9 mouse cellular contexts compared by ENCODE assay signal in genomic region chrX:73911156-73911555, GRCm38 (mm10). TPM values are rescaled to one million over a fixed set of nuclear protein-coding genes. Genes with fewer than 3 reads are reported as not detected.
A peak's percentile ranks its signal among the peaks of the same experiment; 100 is the strongest.
DNase-seq lines count a peak whose midpoint lies in the region; ATAC-seq and TF ChIP-seq lines count a peak whose summit lies in the region.
"Had no signal": no experiment of that assay in that cellular context is flagged by ENCODE, and none has a peak within 500 bp of the region (broad histone marks: within the 10 kb centered on the region; RNA-seq: fewer than 3 reads in every experiment).

No protein-coding gene starts in this region.

- 27% methylated on average over 26 of the region's 26 CpGs for WGBS in lung, embryonic 14.5 days
- 7% methylated on average over 6 of the region's 26 CpGs for WGBS in lung, postnatal 0 days
- 25% methylated on average over 17 of the region's 26 CpGs for WGBS in forebrain, embryonic 12.5 days
- WGBS in midbrain, embryonic 11.5 days = 22% methylated on average over 20 of the region's 26 CpGs

- ATAC-seq in lung, embryonic 14.5 days (ENCODE audit: insufficient read depth) = no peak
- no peak for ATAC-seq in lung, postnatal 0 days
- ATAC-seq in forebrain, embryonic 12.5 days (ENCODE audit: low FRiP score) = no peak
- no peak for ATAC-seq in midbrain, embryonic 11.5 days (ENCODE audit: low FRiP score)

- H3K4me2 ChIP-seq in lung, embryonic 14.5 days = peak overlapping the region; percentile 51
- H3K4me2 ChIP-seq in lung, postnatal 0 days (replicated peaks; ENCODE audit: low read depth, low read length) = no peak overlapping the region
- H3K4me2 ChIP-seq in forebrain, embryonic 12.5 days = peak overlapping the region; percentile 43
- H3K4me2 ChIP-seq in midbrain, embryonic 11.5 days = peak overlapping the region; percentile 30; the same call in 1 of the 2 replicates

- no peak overlapping the region for H3K9ac ChIP-seq in lung, embryonic 14.5 days
- no peak overlapping the region for H3K9ac ChIP-seq in lung, postnatal 0 days (replicated peaks; ENCODE audit: low read depth)
- no peak overlapping the region for H3K9ac ChIP-seq in forebrain, embryonic 12.5 days
- H3K9ac ChIP-seq in midbrain, embryonic 11.5 days (ENCODE audit: low read length) = no peak overlapping the region

- no peaks in the 10 kb centered on the region for H3K9me3 ChIP-seq in lung, embryonic 14.5 days (ENCODE audit: low read depth, low read length)
- H3K9me3 ChIP-seq in lung, postnatal 0 days (ENCODE audit: low read length) = no peaks in the 10 kb centered on the region
- no peaks in the 10 kb centered on the region for H3K9me3 ChIP-seq in forebrain, embryonic 12.5 days
- H3K9me3 ChIP-seq in midbrain, embryonic 11.5 days (ENCODE audit: control insufficient read depth, low read length) = no peaks in the 10 kb centered on the region

- no peak for DNase-seq in lung, embryonic 14.5 days
- DNase-seq in lung, postnatal 0 days (ENCODE audit: low spot score) = no peak
- DNase-seq in kidney, postnatal 10 days = peak; percentile 18
- no peak for DNase-seq in midbrain, embryonic 11.5 days (ENCODE audit: low spot score, missing footprints)
- peak; percentile 83 for DNase-seq in thymus, postnatal 0 days (ENCODE audit: low spot score)
- DNase-seq in left cerebral cortex, postnatal 4 days = no peak
- no peak for DNase-seq in left cerebral cortex, adult 18-20 months (ENCODE audit: low spot score in 2 of 2)

- no peak for TF ChIP-seq CTCF in lung, embryonic 14.5 days (IDR thresholded peaks at IDR 0.05; ENCODE audit: low read depth)
- no peak for TF ChIP-seq CTCF in lung, postnatal 0 days (IDR thresholded peaks at IDR 0.05)

- intact Hi-C loops in left cerebral cortex, postnatal 4 days (cut with DNase I) = no loop called here

- TF ChIP-seq EP300 in lung, postnatal 0 days (IDR thresholded peaks at IDR 0.05) = no peak

- 0 out of 2 replicates have a peak overlapping the region, but pooled peaks have one; percentile 9 for H3K4me3 ChIP-seq in lung, embryonic 14.5 days (ENCODE audit: low read depth, low read length)
- no peak overlapping the region for H3K4me3 ChIP-seq in lung, postnatal 0 days (ENCODE audit: low read depth, low read length)
- no peak overlapping the region; the same call in 1 of the 2 replicates for H3K4me3 ChIP-seq in forebrain, embryonic 12.5 days (replicated peaks)
- H3K4me3 ChIP-seq in midbrain, embryonic 11.5 days (ENCODE audit: low read depth, low read length) = no peak overlapping the region

- no peaks in the 10 kb centered on the region for H3K27me3 ChIP-seq in lung, embryonic 14.5 days (ENCODE audit: insufficient read depth, low read length)
- no peaks in the 10 kb centered on the region for H3K27me3 ChIP-seq in lung, postnatal 0 days (replicated peaks; ENCODE audit: insufficient read depth, low read length)
- no peaks in the 10 kb centered on the region; the same call in 1 of the 2 replicates for H3K27me3 ChIP-seq in forebrain, embryonic 12.5 days
- no peaks in the 10 kb centered on the region for H3K27me3 ChIP-seq in midbrain, embryonic 11.5 days (ENCODE audit: control insufficient read depth, insufficient read depth, low read length)

- no peaks in the 10 kb centered on the region for H3K36me3 ChIP-seq in lung, embryonic 14.5 days (ENCODE audit: insufficient read depth)
- no peaks in the 10 kb centered on the region for H3K36me3 ChIP-seq in lung, postnatal 0 days (ENCODE audit: insufficient read depth, low read length)
- no peaks in the 10 kb centered on the region for H3K36me3 ChIP-seq in forebrain, embryonic 12.5 days (replicated peaks)
- H3K36me3 ChIP-seq in midbrain, embryonic 11.5 days (ENCODE audit: control insufficient read depth, insufficient read depth, low read length) = no peaks in the 10 kb centered on the region

- no peaks in the 10 kb centered on the region for H3K4me1 ChIP-seq in lung, embryonic 14.5 days (ENCODE audit: insufficient read depth)
- no peaks in the 10 kb centered on the region; the same call in 1 of the 2 replicates for H3K4me1 ChIP-seq in lung, postnatal 0 days (ENCODE audit: insufficient read depth, low read depth, low read length)
- H3K4me1 ChIP-seq in forebrain, embryonic 12.5 days = no peaks in the 10 kb centered on the region
- H3K4me1 ChIP-seq in midbrain, embryonic 11.5 days (ENCODE audit: control insufficient read depth, insufficient read depth, low read length) = no peaks in the 10 kb centered on the region

- no peak overlapping the region for H3K27ac ChIP-seq in lung, embryonic 14.5 days (ENCODE audit: low read depth)
- H3K27ac ChIP-seq in lung, postnatal 0 days (ENCODE audit: low read length) = no peak overlapping the region
- H3K27ac ChIP-seq in forebrain, embryonic 12.5 days = no peak overlapping the region
- H3K27ac ChIP-seq in midbrain, embryonic 11.5 days (ENCODE audit: low read depth, low read length) = no peak overlapping the region

RNA-seq across cellular contexts. Expression of gene Arhgap4, which starts 10.5 kb away (rescaled TPM):
- 2.6 TPM in 2 replicates for polyA plus RNA-seq in lung, embryonic 14.5 days (2014; fragmentation: Nextera tagmentation; extraction: Ambion mirVana)
- polyA plus RNA-seq in lung, postnatal 0 days (2015; fragmentation: Nextera tagmentation; extraction: Ambion mirVana) = 1.9 and 2.3 TPM in 2 replicates
- 1.8 and 3.6 TPM in 2 replicates for polyA plus RNA-seq in forebrain, embryonic 12.5 days (2016; fragmentation: Nextera tagmentation; extraction: Ambion mirVana)
- 1.7 and 2.1 TPM in 2 replicates for polyA plus RNA-seq in midbrain, embryonic 11.5 days (2014; fragmentation: Nextera tagmentation; extraction: Ambion mirVana)
- 71.5 and 74.1 TPM in 2 replicates for polyA plus RNA-seq in thymus, postnatal 0 days (2015; fragmentation: Nextera tagmentation; extraction: Ambion mirVana)
- 1 to 10 TPM; 2.5 to 3.4 TPM for total RNA-seq in left cerebral cortex, postnatal 4 days (2021)
- total RNA-seq in left cerebral cortex, adult 18-20 months (2021) = 1 to 10 TPM; 3.7 to 3.8 TPM

RNA-seq across cellular contexts. Expression of gene Naa10, which starts 10.6 kb away (rescaled TPM):
- polyA plus RNA-seq in lung, embryonic 14.5 days (2014; fragmentation: Nextera tagmentation; extraction: Ambion mirVana) = 137 and 146 TPM in 2 replicates
- polyA plus RNA-seq in lung, postnatal 0 days (2015; fragmentation: Nextera tagmentation; extraction: Ambion mirVana) = 54.6 and 55.3 TPM in 2 replicates
- 115 and 117 TPM in 2 replicates for polyA plus RNA-seq in forebrain, embryonic 12.5 days (2016; fragmentation: Nextera tagmentation; extraction: Ambion mirVana)
- polyA plus RNA-seq in midbrain, embryonic 11.5 days (2014; fragmentation: Nextera tagmentation; extraction: Ambion mirVana) = 117 and 121 TPM in 2 replicates
- polyA plus RNA-seq in thymus, postnatal 0 days (2015; fragmentation: Nextera tagmentation; extraction: Ambion mirVana) = 212 and 213 TPM in 2 replicates
- 10 to 100 TPM; 66.9 to 73.6 TPM for total RNA-seq in left cerebral cortex, postnatal 4 days (2021)
- 10 to 100 TPM; 50.9 to 59.8 TPM for total RNA-seq in left cerebral cortex, adult 18-20 months (2021)

RNA-seq across cellular contexts. Expression of gene L1cam, which starts 15.3 kb away (rescaled TPM):
- polyA plus RNA-seq in lung, embryonic 14.5 days (2014; fragmentation: Nextera tagmentation; extraction: Ambion mirVana) = 1.5 and 2.8 TPM in 2 replicates
- polyA plus RNA-seq in lung, postnatal 0 days (2015; fragmentation: Nextera tagmentation; extraction: Ambion mirVana) = 0.86 and 0.98 TPM in 2 replicates
- polyA plus RNA-seq in forebrain, embryonic 12.5 days (2016; fragmentation: Nextera tagmentation; extraction: Ambion mirVana) = 33.1 and 37.4 TPM in 2 replicates
- 18.3 and 21.3 TPM in 2 replicates for polyA plus RNA-seq in midbrain, embryonic 11.5 days (2014; fragmentation: Nextera tagmentation; extraction: Ambion mirVana)
- polyA plus RNA-seq in thymus, postnatal 0 days (2015; fragmentation: Nextera tagmentation; extraction: Ambion mirVana) = 0.29 and 0.31 TPM in 2 replicates
- 100 to 1,000 TPM; 518 to 579 TPM for total RNA-seq in left cerebral cortex, postnatal 4 days (2021)
- total RNA-seq in left cerebral cortex, adult 18-20 months (2021) = 100 to 1,000 TPM; 133 to 151 TPM

RNA-seq across cellular contexts. Expression of gene Avpr2, which starts 19.3 kb away (rescaled TPM):
- not detected in 2 replicates for polyA plus RNA-seq in lung, embryonic 14.5 days (2014; fragmentation: Nextera tagmentation; extraction: Ambion mirVana)
- polyA plus RNA-seq in lung, postnatal 0 days (2015; fragmentation: Nextera tagmentation; extraction: Ambion mirVana) = 0.08 and 0.11 TPM in 2 replicates
- 0.29 TPM in 1 of 2 replicates, not detected in the other for polyA plus RNA-seq in forebrain, embryonic 12.5 days (2016; fragmentation: Nextera tagmentation; extraction: Ambion mirVana)
- polyA plus RNA-seq in midbrain, embryonic 11.5 days (2014; fragmentation: Nextera tagmentation; extraction: Ambion mirVana) = not detected in 2 replicates
- polyA plus RNA-seq in thymus, postnatal 0 days (2015; fragmentation: Nextera tagmentation; extraction: Ambion mirVana) = 1.2 and 2.1 TPM in 2 replicates
- not detected for total RNA-seq in left cerebral cortex, postnatal 4 days (2021)
- not detected for total RNA-seq in left cerebral cortex, adult 18-20 months (2021)
- polyA plus RNA-seq: neural tube, embryonic 11.5 days had no signal

RNA-seq across cellular contexts. Expression of gene Renbp, which starts 19.5 kb away (rescaled TPM):
- 28.9 and 33.6 TPM in 2 replicates for polyA plus RNA-seq in lung, embryonic 14.5 days (2014; fragmentation: Nextera tagmentation; extraction: Ambion mirVana)
- polyA plus RNA-seq in lung, postnatal 0 days (2015; fragmentation: Nextera tagmentation; extraction: Ambion mirVana) = 79.4 and 83.5 TPM in 2 replicates
- 10.9 and 11.7 TPM in 2 replicates for polyA plus RNA-seq in forebrain, embryonic 12.5 days (2016; fragmentation: Nextera tagmentation; extraction: Ambion mirVana)
- polyA plus RNA-seq in midbrain, embryonic 11.5 days (2014; fragmentation: Nextera tagmentation; extraction: Ambion mirVana) = 14.4 and 17.6 TPM in 2 replicates
- 43.5 and 43.7 TPM in 2 replicates for polyA plus RNA-seq in thymus, postnatal 0 days (2015; fragmentation: Nextera tagmentation; extraction: Ambion mirVana)
- total RNA-seq in left cerebral cortex, postnatal 4 days (2021) = 1 to 10 TPM; 3.3 to 5.4 TPM
- 1 to 10 TPM; 7.2 to 7.5 TPM for total RNA-seq in left cerebral cortex, adult 18-20 months (2021)

Comparison
In these comparisons a context has a peak if more than half of its experiments do, and no peak if none do; other contexts are left out.
1. DNase-seq: peak in kidney, postnatal 10 days (single experiment) and thymus, postnatal 0 days (single experiment); none in lung, embryonic 14.5 days (single experiment), lung, postnatal 0 days (single experiment), midbrain, embryonic 11.5 days (single experiment), left cerebral cortex, postnatal 4 days (single experiment) and left cerebral cortex, adult 18-20 months (0 of 2).
2. RNA of gene Arhgap4, which starts 10.5 kb away (polyA plus RNA-seq): 71.5 to 74.1 TPM in thymus, postnatal 0 days; 2.6 TPM in lung, embryonic 14.5 days, 1.7 to 2.1 TPM in midbrain, embryonic 11.5 days, 1.9 to 2.3 TPM in lung, postnatal 0 days and 1.8 to 3.6 TPM in forebrain, embryonic 12.5 days; every median in the first group is over 10 times any median in the second.